Mouse (Mus musculus): ENCODE data around the gene Ppm1f. TPM values are rescaled to one million over a fixed set of nuclear protein-coding genes. Genes with fewer than 3 reads are reported as not detected.
"Not testable (repeated sequence)": the region's sequence is repeated elsewhere in the genome, so short reads cannot be mapped to it uniquely, and the experiment has no call there.

Ppm1f gene
- polyA plus RNA-seq (2015; fragmentation: Nextera tagmentation; extraction: Ambion mirVana) = 25.6 and 27.8 TPM in 2 replicates

- Histone ChIP-seq H3K4me2 (peak within 1 kb of the TSS; percentile 74), H3K4me1 (peaks cover 27% of the 10 kb centered on the region), H3K36me3 (peaks cover 22% of the 10 kb centered on the region), H3K27ac (replicated peaks) (peak within 1 kb of the TSS; percentile 80), H3K27me3 (replicated peaks) (no peaks in the 10 kb centered on the region), H3K9ac (replicated peaks) (peak within 1 kb of the TSS; percentile 74), H3K4me3 (replicated peaks) (peak within 1 kb of the TSS; percentile 65), H3K9me3 (replicated peaks) (no peaks in the 10 kb centered on the region)
- ATAC-seq (ENCODE audit: low FRiP score) = peak; percentile 92
- under 1% methylated on average over 29 of the region's 29 CpGs for WGBS
Observed at GRCm38 (mm10) chr16:16896382-16897055, at the start of gene Ppm1f. TSS of gene Ppm1f (plus strand) at chr16:16896469.

GRCm38 (mm10) chr16:16849196-16849595, 47.1 kb upstream of the Ppm1f start:
- Histone ChIP-seq H3K9ac (replicated peaks) (no peak overlapping the region), H3K4me1 (no peaks in the 10 kb centered on the region), H3K4me3 (replicated peaks) (no peak overlapping the region), H3K4me2 (no peak overlapping the region), H3K36me3 (no peaks in the 10 kb centered on the region), H3K9me3 (replicated peaks) (0 out of 2 replicates have a peak, but pooled peaks cover 2% of the 10 kb centered on the region), H3K27me3 (replicated peaks) (no peaks in the 10 kb centered on the region), H3K27ac (replicated peaks) (no peak overlapping the region)
- no peak for ATAC-seq (ENCODE audit: low FRiP score)

DNA sequence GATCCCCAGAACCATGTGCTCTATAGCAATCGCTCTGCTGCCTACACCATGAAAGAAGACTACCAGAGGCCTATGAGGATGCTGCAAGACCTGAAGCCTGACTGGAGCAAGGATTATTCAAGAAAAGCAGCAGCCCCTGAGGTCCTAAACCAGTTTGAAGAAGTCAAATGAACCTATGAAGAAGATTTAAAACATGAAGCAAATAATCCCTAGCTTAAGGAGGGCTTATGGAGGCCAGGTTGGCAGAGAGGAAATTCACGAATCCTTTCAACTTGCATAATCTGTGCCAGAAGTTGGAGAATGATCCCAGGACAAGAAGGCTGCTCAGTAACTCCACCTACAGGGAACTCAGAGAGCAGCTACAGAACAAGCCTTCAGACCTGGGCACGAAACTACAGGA, 43.9 kb upstream of the Ppm1f start:
- H3K27me3 ChIP-seq (replicated peaks) = no peaks in the 10 kb centered on the region
- WGBS = 86% methylated on average over 3 of the region's 3 CpGs
- H3K4me2 ChIP-seq = no peak overlapping the region
- H3K4me3 ChIP-seq (replicated peaks) = no peak overlapping the region
- no peaks in the 10 kb centered on the region for H3K36me3 ChIP-seq
- no peaks in the 10 kb centered on the region for H3K4me1 ChIP-seq
- 0 out of 2 replicates have a peak, but pooled peaks cover 2% of the 10 kb centered on the region for H3K9me3 ChIP-seq (replicated peaks)
- ATAC-seq (ENCODE audit: low FRiP score) = no peak
- H3K27ac ChIP-seq (replicated peaks) = no peak overlapping the region
- no peak overlapping the region for H3K9ac ChIP-seq (replicated peaks)

DNA sequence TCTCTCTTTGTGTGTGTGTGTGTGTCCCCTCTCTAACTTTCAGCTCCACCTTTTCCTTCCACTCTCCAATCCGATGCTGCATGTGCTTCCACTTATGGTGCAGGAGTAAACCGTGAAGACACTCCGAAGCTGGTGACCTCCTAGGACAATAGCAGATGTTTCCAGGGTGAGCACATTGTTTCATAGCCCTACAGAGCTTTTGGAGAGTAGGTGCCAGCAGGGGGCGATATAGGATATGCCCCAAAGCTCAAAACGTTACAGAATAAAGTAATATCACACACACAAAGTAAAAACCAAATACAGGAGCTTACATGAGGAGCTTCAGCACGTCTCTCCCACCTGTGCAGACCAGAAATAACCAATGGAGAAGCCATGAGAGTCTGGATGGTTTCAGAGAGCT, 41.4 kb upstream of the Ppm1f start:
- H3K27ac ChIP-seq (replicated peaks) = no peak overlapping the region
- no peaks in the 10 kb centered on the region for H3K27me3 ChIP-seq (replicated peaks)
- no peak overlapping the region for H3K9ac ChIP-seq (replicated peaks)
- no peaks in the 10 kb centered on the region for H3K36me3 ChIP-seq
- H3K4me1 ChIP-seq = no peaks in the 10 kb centered on the region
- no peak for ATAC-seq (ENCODE audit: low FRiP score)
- H3K9me3 ChIP-seq (replicated peaks) = 0 out of 2 replicates have a peak, but pooled peaks cover 2% of the 10 kb centered on the region
- WGBS = 40% methylated on average over 6 of the region's 6 CpGs
- H3K4me3 ChIP-seq (replicated peaks) = no peak overlapping the region
- H3K4me2 ChIP-seq = no peak overlapping the region

GRCm38 (mm10) chr16:16855541-16855940, 40.7 kb upstream of the Ppm1f start:
- ATAC-seq (ENCODE audit: low FRiP score) = no peak
- H3K27me3 ChIP-seq (replicated peaks) = no peaks in the 10 kb centered on the region
- no peak overlapping the region for H3K9ac ChIP-seq (replicated peaks)
- H3K4me1 ChIP-seq = no peaks in the 10 kb centered on the region
- no peaks in the 10 kb centered on the region for H3K36me3 ChIP-seq
- H3K4me2 ChIP-seq = no peak overlapping the region
- 0 out of 2 replicates have a peak, but pooled peaks cover 2% of the 10 kb centered on the region for H3K9me3 ChIP-seq (replicated peaks)
- H3K27ac ChIP-seq (replicated peaks) = no peak overlapping the region
- no peak overlapping the region for H3K4me3 ChIP-seq (replicated peaks)
- WGBS = 94% methylated on average over 1 of the region's 1 CpGs

DNA sequence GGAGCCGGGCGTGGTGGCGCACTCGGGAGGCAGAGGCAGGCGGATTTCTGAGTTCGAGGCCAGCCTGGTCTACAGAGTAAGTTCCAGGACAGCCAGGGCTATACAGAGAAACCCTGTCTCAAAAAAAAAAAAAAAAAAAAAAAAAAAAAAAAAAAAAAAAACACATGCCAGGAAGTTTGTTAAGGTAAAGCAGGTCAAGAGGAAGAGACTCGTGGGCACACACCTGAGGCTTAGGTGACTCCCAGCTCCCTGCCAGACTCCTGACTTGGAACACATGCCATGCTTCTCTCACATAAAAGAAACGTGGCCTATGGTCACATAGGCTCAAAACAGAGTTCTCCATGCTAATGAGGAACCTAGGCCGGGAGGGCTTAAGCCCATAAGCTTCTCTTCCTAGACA, 40.2 kb upstream of the Ppm1f start:
- not testable (repeated sequence) for H3K36me3 ChIP-seq; H3K4me2 ChIP-seq; H3K9me3 ChIP-seq (replicated peaks); ATAC-seq (ENCODE audit: low FRiP score); H3K27me3 ChIP-seq (replicated peaks); H3K27ac ChIP-seq (replicated peaks); H3K4me3 ChIP-seq (replicated peaks); H3K9ac ChIP-seq (replicated peaks); H3K4me1 ChIP-seq
- 86% methylated on average over 9 of the region's 9 CpGs for WGBS

DNA sequence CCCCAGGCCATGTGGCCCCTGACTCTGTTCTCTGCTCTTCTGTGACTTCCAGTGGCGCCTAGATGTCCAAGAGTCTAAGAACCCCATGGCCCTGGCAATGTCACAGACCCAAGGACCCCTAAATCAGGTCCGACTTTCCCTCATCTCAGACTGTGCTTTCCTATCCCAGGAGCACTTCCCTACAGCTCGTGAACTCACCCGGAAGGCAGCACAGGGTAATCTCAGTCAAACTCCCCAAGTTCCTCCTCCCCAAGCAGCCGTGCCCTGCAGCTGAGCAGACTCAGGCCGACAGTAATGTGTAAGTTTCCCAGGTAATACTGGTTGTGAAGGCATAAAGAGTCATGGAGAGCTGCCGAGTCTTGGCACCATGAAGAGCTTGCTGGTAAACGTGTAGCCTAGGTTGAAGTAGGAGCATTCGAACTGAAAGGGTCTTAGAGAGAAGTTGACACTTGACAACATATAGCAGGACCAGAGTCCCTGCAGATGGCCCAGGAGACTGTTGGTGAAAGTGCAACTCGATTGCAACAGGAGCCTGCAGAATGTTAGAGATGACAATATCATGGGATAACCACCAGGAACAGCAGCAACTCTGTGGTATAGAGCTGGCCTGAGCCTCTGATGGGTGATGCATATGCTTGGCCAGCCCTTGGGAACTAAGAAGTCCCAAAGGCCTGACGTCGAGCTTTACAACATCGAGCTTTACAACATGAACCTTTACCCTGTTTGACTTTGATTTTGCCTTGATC, 39.4 kb upstream of the Ppm1f start:
- Histone ChIP-seq H3K4me3 (replicated peaks) (no peak overlapping the region), H3K27ac (replicated peaks) (no peak overlapping the region), H3K27me3 (replicated peaks) (no peaks in the 10 kb centered on the region), H3K9me3 (replicated peaks) (no peaks in the 10 kb centered on the region), H3K4me2 (no peak overlapping the region), H3K9ac (replicated peaks) (no peak overlapping the region), H3K36me3 (no peaks in the 10 kb centered on the region), H3K4me1 (no peaks in the 10 kb centered on the region)
- no peak for ATAC-seq (ENCODE audit: low FRiP score)
- WGBS = 80% methylated on average over 13 of the region's 13 CpGs

DNA sequence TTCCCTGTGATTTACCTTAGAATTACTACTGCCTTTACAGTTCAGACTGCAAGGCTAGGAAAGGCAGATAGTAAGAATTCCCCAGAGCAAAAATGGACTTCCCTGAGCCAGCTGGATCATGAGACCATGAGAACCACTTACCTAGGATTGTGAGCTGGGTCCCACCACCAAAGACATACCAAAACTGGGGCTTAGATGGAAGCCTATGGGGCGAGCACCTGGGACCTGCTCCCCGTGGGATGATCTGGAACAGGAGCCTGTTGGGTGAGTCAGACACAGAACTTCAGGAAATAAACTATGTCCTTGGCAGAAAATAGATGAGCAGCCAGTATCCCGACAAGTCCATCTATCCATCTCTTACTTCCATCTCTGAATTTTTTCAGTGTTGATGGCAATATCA, 34.0 kb upstream of the Ppm1f start:
- H3K27me3 ChIP-seq (replicated peaks) = no peaks in the 10 kb centered on the region
- H3K4me2 ChIP-seq = no peak overlapping the region
- H3K27ac ChIP-seq (replicated peaks) = no peak overlapping the region
- no peaks in the 10 kb centered on the region for H3K4me1 ChIP-seq
- H3K9me3 ChIP-seq (replicated peaks) = no peaks in the 10 kb centered on the region
- H3K9ac ChIP-seq (replicated peaks) = no peak overlapping the region
- H3K4me3 ChIP-seq (replicated peaks) = no peak overlapping the region
- 88% methylated on average over 3 of the region's 3 CpGs for WGBS
- H3K36me3 ChIP-seq = no peaks in the 10 kb centered on the region
- no peak for ATAC-seq (ENCODE audit: low FRiP score)

GRCm38 (mm10) chr16:16863978-16864377, 32.3 kb upstream of the Ppm1f start, which contains the start of gene Igll1:
TSS of gene Igll1 (minus strand) at chr16:16863985.
- Histone ChIP-seq H3K27me3 (replicated peaks) (no peaks in the 10 kb centered on the region), H3K9ac (replicated peaks) (no peak within 1 kb of the TSS), H3K4me2 (no peak within 1 kb of the TSS), H3K27ac (replicated peaks) (no peak within 1 kb of the TSS), H3K4me1 (no peaks in the 10 kb centered on the region), H3K9me3 (replicated peaks) (no peaks in the 10 kb centered on the region), H3K36me3 (no peaks in the 10 kb centered on the region), H3K4me3 (replicated peaks) (no peak within 1 kb of the TSS)
- WGBS = 74% methylated on average over 2 of the region's 2 CpGs
- ATAC-seq (ENCODE audit: low FRiP score) = no peak

- no peaks in the 10 kb centered on the region for H3K36me3 ChIP-seq
- no peak overlapping the region for H3K9ac ChIP-seq (replicated peaks)
- H3K27me3 ChIP-seq (replicated peaks) = no peaks in the 10 kb centered on the region
- no peak overlapping the region for H3K4me3 ChIP-seq (replicated peaks)
- H3K27ac ChIP-seq (replicated peaks) = no peak overlapping the region
- ATAC-seq (ENCODE audit: low FRiP score) = no peak
- no peak overlapping the region for H3K4me2 ChIP-seq
- 0 out of 2 replicates have a peak, but pooled peaks cover 2% of the 10 kb centered on the region for H3K4me1 ChIP-seq
- H3K9me3 ChIP-seq (replicated peaks) = no peaks in the 10 kb centered on the region
Observed at GRCm38 (mm10) chr16:16865217-16865616, 31.1 kb upstream of the Ppm1f start.

- Histone ChIP-seq H3K9ac (replicated peaks) (no peak overlapping the region), H3K36me3 (no peaks in the 10 kb centered on the region), H3K9me3 (replicated peaks) (no peaks in the 10 kb centered on the region), H3K27ac (replicated peaks) (no peak overlapping the region), H3K27me3 (replicated peaks) (no peaks in the 10 kb centered on the region), H3K4me1 (0 out of 2 replicates have a peak, but pooled peaks cover 3% of the 10 kb centered on the region), H3K4me2 (no peak overlapping the region), H3K4me3 (replicated peaks) (no peak overlapping the region)
- no peak for ATAC-seq (ENCODE audit: low FRiP score)
- WGBS = 71% methylated on average over 5 of the region's 5 CpGs
Observed at GRCm38 (mm10) chr16:16865696-16866561, 30.3 kb upstream of the Ppm1f start.
